In the genomic region with DNA sequence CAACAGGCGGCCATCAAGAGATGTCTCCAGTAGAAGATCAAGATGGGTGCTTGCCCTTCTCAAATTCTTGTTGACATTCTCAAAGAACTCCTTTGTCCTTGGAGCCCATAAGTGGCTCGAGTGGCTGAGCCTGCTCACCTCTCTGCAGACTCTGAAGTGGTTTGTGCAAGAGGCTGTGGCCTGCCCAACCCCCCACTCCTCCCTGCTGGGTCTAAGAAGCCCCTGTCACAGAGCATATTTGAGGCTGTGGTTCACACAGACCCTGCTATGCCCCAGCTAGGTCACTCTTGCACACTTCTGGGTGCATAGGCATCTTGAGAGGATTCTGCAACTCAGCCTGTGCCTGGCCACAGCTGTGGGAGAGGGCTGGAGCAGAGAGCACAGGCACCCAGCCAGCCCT, we compare ENCODE assay signal across 22 mouse cellular contexts. TPM values are rescaled to one million over a fixed set of nuclear protein-coding genes. Genes with fewer than 3 reads are reported as not detected.
DNase-seq lines count a peak whose midpoint lies in the region; ATAC-seq lines count a peak whose summit lies in the region.
"Had no signal": no experiment of that assay in that cellular context is flagged by ENCODE, and none has a peak within 500 bp of the region (broad histone marks: within the 10 kb centered on the region; RNA-seq: fewer than 3 reads in every experiment).

No protein-coding gene starts in this region.

- peaks cover 50% of the 10 kb centered on the region for H3K4me1 ChIP-seq in midbrain, embryonic 10.5 days
- peaks cover 8% of the 10 kb centered on the region; the same call in 1 of the 2 replicates for H3K4me1 ChIP-seq in midbrain, embryonic 11.5 days (ENCODE audit: control insufficient read depth, insufficient read depth, low read length)
- peaks cover 11% of the 10 kb centered on the region for H3K4me1 ChIP-seq in lung, embryonic 16.5 days (replicated peaks; ENCODE audit: control insufficient read depth, insufficient read depth, low read length)

- H3K27ac ChIP-seq in midbrain, embryonic 10.5 days (replicated peaks): peak overlapping the region; percentile 52
- no peak overlapping the region for H3K27ac ChIP-seq in midbrain, embryonic 11.5 days (ENCODE audit: low read depth, low read length)
- H3K27ac ChIP-seq in lung, embryonic 16.5 days (ENCODE audit: low read length): peak overlapping the region; percentile 80
- H3K27ac ChIP-seq: gastrocnemius, adult 2 months; heart, embryonic 10.5 days; kidney, postnatal 0 days; limb, embryonic 15.5 days; liver, embryonic 14.5 days had no signal

- ATAC-seq in midbrain, embryonic 11.5 days (ENCODE audit: low FRiP score): no peak
- ATAC-seq in lung, embryonic 16.5 days (ENCODE audit: low read depth): peak; percentile 94
- ATAC-seq in cerebellum, adult (ENCODE audit: insufficient number of reproducible peaks, low FRiP score, low TSS enrichment): no peak
- ATAC-seq: activated CD4-positive, CD25-positive, alpha-beta regulatory T cell, adult 4 months; inflammation-experienced regulatory T-cells, adult 6 months had no signal

- H3K4me2 ChIP-seq in midbrain, embryonic 11.5 days: no peak overlapping the region
- 0 out of 2 replicates have a peak overlapping the region, but pooled peaks have one; percentile 16 for H3K4me2 ChIP-seq in lung, embryonic 16.5 days (ENCODE audit: low read depth, low read length)
- H3K4me2 ChIP-seq: limb, embryonic 15.5 days had no signal

- H3K36me3 ChIP-seq in midbrain, embryonic 10.5 days: no peaks in the 10 kb centered on the region
- no peaks in the 10 kb centered on the region for H3K36me3 ChIP-seq in midbrain, embryonic 11.5 days (ENCODE audit: control insufficient read depth, insufficient read depth, low read length)
- H3K36me3 ChIP-seq in lung, embryonic 16.5 days (ENCODE audit: control insufficient read depth, insufficient read depth, low read length): no peaks in the 10 kb centered on the region
- H3K36me3 ChIP-seq: heart, embryonic 10.5 days; limb, embryonic 15.5 days had no signal

- no peak overlapping the region for H3K9ac ChIP-seq in midbrain, embryonic 11.5 days (ENCODE audit: low read length)
- no peak overlapping the region for H3K9ac ChIP-seq in lung, embryonic 16.5 days (ENCODE audit: low read length)
- H3K9ac ChIP-seq: limb, embryonic 15.5 days; liver, embryonic 14.5 days had no signal

- peaks cover 45% of the 10 kb centered on the region for H3K27me3 ChIP-seq in midbrain, embryonic 10.5 days (ENCODE audit: low read depth, poor library complexity, severe bottlenecking)
- H3K27me3 ChIP-seq in midbrain, embryonic 11.5 days (ENCODE audit: control insufficient read depth, insufficient read depth, low read length): no peaks in the 10 kb centered on the region
- no peaks in the 10 kb centered on the region for H3K27me3 ChIP-seq in lung, embryonic 16.5 days (ENCODE audit: control insufficient read depth, insufficient read depth, low read depth, low read length)

- no peaks in the 10 kb centered on the region for H3K9me3 ChIP-seq in midbrain, embryonic 10.5 days (replicated peaks)
- no peaks in the 10 kb centered on the region for H3K9me3 ChIP-seq in midbrain, embryonic 11.5 days (ENCODE audit: control insufficient read depth, low read length)
- H3K9me3 ChIP-seq in lung, embryonic 16.5 days (ENCODE audit: control insufficient read depth, low read length): no peaks in the 10 kb centered on the region
- H3K9me3 ChIP-seq: heart, embryonic 10.5 days; limb, embryonic 15.5 days had no signal

- no peak for DNase-seq in midbrain, embryonic 10.5 days (ENCODE audit: low spot score)
- no peak for DNase-seq in midbrain, embryonic 11.5 days (ENCODE audit: low spot score, missing footprints)
- DNase-seq in lung, postnatal 4 days: peak; percentile 38 to 73
- no peak for DNase-seq in gastrocnemius, postnatal 4 days (ENCODE audit: low spot score in 2 of 2)
- no peak for DNase-seq in spleen, postnatal 14 days (ENCODE audit: low spot score in 2 of 2)
- DNase-seq: adrenal gland, postnatal 10 days; cerebellum, adult 8-10 months; cerebellum, postnatal 36 days; gastrocnemius, adult 2 months; heart, postnatal 4 days; kidney, adult 18-20 months; layer of hippocampus, adult 9-11 months had no signal

- 41% methylated on average over 2 of the region's 2 CpGs for WGBS in midbrain, embryonic 10.5 days
- 48% methylated on average over 2 of the region's 2 CpGs for WGBS in midbrain, embryonic 11.5 days
- 29% methylated on average over 2 of the region's 2 CpGs for WGBS in lung, embryonic 16.5 days

- H3K4me3 ChIP-seq in midbrain, embryonic 10.5 days: no peak overlapping the region
- no peak overlapping the region for H3K4me3 ChIP-seq in midbrain, embryonic 11.5 days (ENCODE audit: low read depth, low read length)
- no peak overlapping the region for H3K4me3 ChIP-seq in lung, embryonic 16.5 days (ENCODE audit: low read length)
- H3K4me3 ChIP-seq: gastrocnemius, adult 2 months; heart, embryonic 10.5 days; limb, embryonic 15.5 days had no signal

RNA-seq across cellular contexts. Expression of a gene that starts 46.0 kb away (rescaled TPM):
- 1.7 and 2.7 TPM in 2 replicates for polyA plus RNA-seq in midbrain, embryonic 10.5 days (2016; fragmentation: Nextera tagmentation; extraction: Ambion mirVana)
- polyA plus RNA-seq in midbrain, embryonic 11.5 days (2014; fragmentation: Nextera tagmentation; extraction: Ambion mirVana): 2.6 TPM in 2 replicates
- polyA plus RNA-seq in lung, embryonic 16.5 days (2015; fragmentation: Nextera tagmentation; extraction: Ambion mirVana): 0.38 and 0.39 TPM in 2 replicates
- under 1 TPM; 0.44 to 0.52 TPM for total RNA-seq in gastrocnemius, postnatal 4 days (2021)
- total RNA-seq: gastrocnemius, adult 2 months; megakaryocyte, adult 5-6 weeks; neutrophil, adult 5-6 weeks had no signal
- polyA plus RNA-seq: activated CD4-positive, CD25-positive, alpha-beta regulatory T cell, adult 4 months had no signal

Comparison
In these comparisons a context has a peak if more than half of its experiments do, and no peak if none do; other contexts are left out.
1. DNase-seq: peak in lung, postnatal 4 days (2 of 2); none in midbrain, embryonic 10.5 days (single experiment), midbrain, embryonic 11.5 days (single experiment), gastrocnemius, postnatal 4 days (0 of 2) and spleen, postnatal 14 days (0 of 2).